Mouse (Mus musculus) liver, postnatal 0 days (tissue): Measurements from ENCODE around the gene Gnb1.
A peak's percentile ranks its signal among the peaks of the same experiment; 100 is the strongest.

Experiments used
- CTCF ChIP-seq: sonication (generic); IDR thresholded peaks from 2 replicates; pipeline ENCODE4 v1.5.1; 2016; ENCODE audit warnings: antibody characterized with exemption, low read depth
- EP300 ChIP-seq: IDR thresholded peaks from 2 replicates; pipeline ENCODE4 v1.6.1; 2016; ENCODE audit warnings: antibody characterized with exemption, low read depth, mild to moderate bottlenecking

DNA sequence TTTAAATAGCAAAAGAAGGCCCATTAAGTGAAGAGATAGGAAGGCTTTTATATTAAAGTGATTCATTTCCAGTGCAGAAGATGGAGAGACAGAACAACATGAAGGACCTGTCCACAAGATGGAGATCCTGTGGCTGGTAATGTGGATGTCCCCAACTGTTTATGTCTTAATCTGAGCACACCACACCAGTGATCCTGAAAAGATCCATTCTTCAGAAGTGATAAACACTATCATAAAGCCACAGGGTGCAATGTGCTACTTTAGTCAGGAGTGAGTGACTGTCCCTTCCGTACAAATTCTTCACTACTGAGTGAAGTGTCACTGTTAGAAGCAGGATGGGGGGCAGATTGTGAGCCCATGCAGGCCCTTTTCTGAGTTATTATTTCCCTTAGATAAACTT, 111.6 kb downstream of the Gnb1 start:
- TF ChIP-seq CTCF (no peak), EP300 (peak; percentile 86)
